Mouse (Mus musculus): ENCODE measurements around the gene Gm21954. TPM values are rescaled to one million over a fixed set of nuclear protein-coding genes. Genes with fewer than 3 reads are reported as not detected.

The Gm21954 gene
- total and polyA plus RNA-seq, 2 experiments, result not detected

DNA sequence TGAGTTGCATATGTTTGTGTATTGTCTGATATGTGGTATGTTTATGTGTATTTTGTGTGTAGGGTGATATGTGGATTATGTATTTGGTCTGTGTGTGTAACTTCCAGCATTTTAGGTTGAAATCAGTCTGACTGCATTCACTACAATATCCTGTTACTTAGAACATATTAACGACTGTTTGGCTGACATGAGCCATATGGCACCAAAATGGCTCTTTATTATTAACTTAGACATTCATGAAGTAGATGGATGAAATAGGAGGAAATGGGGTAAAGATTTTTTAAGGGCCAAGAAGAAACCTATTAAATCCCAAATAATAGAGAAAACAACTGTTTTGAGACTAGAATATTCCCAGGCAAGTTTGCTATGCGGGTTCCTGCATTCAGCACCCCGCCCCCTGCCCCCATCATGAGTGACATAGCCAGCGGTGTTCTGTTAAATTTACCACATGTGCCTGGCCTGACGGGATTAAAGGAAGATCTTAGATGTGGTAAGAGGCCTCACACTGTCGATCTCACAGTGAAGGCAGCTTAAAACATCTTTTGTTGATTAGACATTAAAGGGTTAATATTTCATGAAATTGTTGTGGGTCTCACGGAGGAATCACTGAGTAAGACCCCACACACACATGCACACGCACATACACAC, 51.5 kb downstream of the Gm21954 start:
- 69% methylated on average over 8 of the region's 8 CpGs for WGBS
- DNase-seq (ENCODE audit: extremely low read depth, low read depth, low spot score), result no peak

GRCm38 (mm10) chr3:55419334-55419733, 52.7 kb downstream of the Gm21954 start:
- DNase-seq (ENCODE audit: extremely low read depth, low read depth, low spot score), result no peak
- Histone ChIP-seq H3K9ac (ENCODE audit: low read depth, low read length) (no peak overlapping the region), H3K27ac (replicated peaks; ENCODE audit: insufficient read depth, low read depth, low read length) (no peak overlapping the region), H3K4me1 (ENCODE audit: control insufficient read depth, insufficient read depth, low read length) (no peaks in the 10 kb centered on the region), H3K27me3 (ENCODE audit: control insufficient read depth, insufficient read depth, low read length) (no peaks in the 10 kb centered on the region), H3K36me3 (ENCODE audit: control insufficient read depth, insufficient read depth, low read length) (no peaks in the 10 kb centered on the region), H3K79me2 (ENCODE audit: control insufficient read depth, insufficient read depth, low read length) (no peaks in the 10 kb centered on the region), H3K4me3 (ENCODE audit: insufficient read depth, low read depth, low read length) (no peak overlapping the region)
- TF ChIP-seq CTCF (IDR thresholded peaks at IDR 0.05; ENCODE audit: low read depth, low read length) (no peak), POLR2A (IDR thresholded peaks at IDR 0.05; ENCODE audit: extremely low read depth, insufficient read depth, low read length) (no peak)
- 57% methylated on average over 3 of the region's 3 CpGs for WGBS

More for the DNA sequence above, 51.5 kb downstream of the Gm21954 start:
- Histone ChIP-seq H3K4me3 (ENCODE audit: insufficient read depth, low read depth, low read length) (no peak overlapping the region), H3K79me2 (ENCODE audit: control insufficient read depth, insufficient read depth, low read length) (no peaks in the 10 kb centered on the region), H3K27ac (replicated peaks; ENCODE audit: insufficient read depth, low read depth, low read length) (no peak overlapping the region), H3K36me3 (ENCODE audit: control insufficient read depth, insufficient read depth, low read length) (no peaks in the 10 kb centered on the region), H3K4me1 (ENCODE audit: control insufficient read depth, insufficient read depth, low read length) (no peaks in the 10 kb centered on the region), H3K27me3 (ENCODE audit: control insufficient read depth, insufficient read depth, low read length) (no peaks in the 10 kb centered on the region), H3K9ac (ENCODE audit: low read depth, low read length) (no peak overlapping the region)
- TF ChIP-seq POLR2A (IDR thresholded peaks at IDR 0.05; ENCODE audit: extremely low read depth, insufficient read depth, low read length) (no peak), CTCF (IDR thresholded peaks at IDR 0.05; ENCODE audit: low read depth, low read length) (no peak)

GRCm38 (mm10) chr3:55418845-55419244, 53.2 kb downstream of the Gm21954 start:
- 76% methylated on average over 6 of the region's 6 CpGs for WGBS
- H3K4me1 ChIP-seq (ENCODE audit: control insufficient read depth, insufficient read depth, low read length), result no peaks in the 10 kb centered on the region
- H3K27me3 ChIP-seq (ENCODE audit: control insufficient read depth, insufficient read depth, low read length), result no peaks in the 10 kb centered on the region

GRCm38 (mm10) chr3:55415527-55415950, 56.5 kb downstream of the Gm21954 start:
- DNase-seq (ENCODE audit: extremely low read depth, low read depth, low spot score), result no peak
- Histone ChIP-seq H3K36me3 (ENCODE audit: control insufficient read depth, insufficient read depth, low read length) (no peaks in the 10 kb centered on the region), H3K9ac (ENCODE audit: low read depth, low read length) (no peak overlapping the region), H3K79me2 (ENCODE audit: control insufficient read depth, insufficient read depth, low read length) (no peaks in the 10 kb centered on the region), H3K27me3 (ENCODE audit: control insufficient read depth, insufficient read depth, low read length) (no peaks in the 10 kb centered on the region), H3K27ac (replicated peaks; ENCODE audit: insufficient read depth, low read depth, low read length) (no peak overlapping the region), H3K4me1 (ENCODE audit: control insufficient read depth, insufficient read depth, low read length) (no peaks in the 10 kb centered on the region), H3K4me3 (ENCODE audit: insufficient read depth, low read depth, low read length) (no peak overlapping the region)
- WGBS, result 30% methylated on average over 14 of the region's 14 CpGs
- no peak for TF ChIP-seq CTCF (IDR thresholded peaks at IDR 0.05; ENCODE audit: low read depth, low read length)
- no peak for TF ChIP-seq POLR2A (IDR thresholded peaks at IDR 0.05; ENCODE audit: extremely low read depth, insufficient read depth, low read length)

More at GRCm38 (mm10) chr3:55418845-55419244, 53.2 kb downstream of the Gm21954 start:
- H3K36me3 ChIP-seq (ENCODE audit: control insufficient read depth, insufficient read depth, low read length), result no peaks in the 10 kb centered on the region
- no peak for DNase-seq (ENCODE audit: extremely low read depth, low read depth, low spot score)
- no peak overlapping the region for H3K9ac ChIP-seq (ENCODE audit: low read depth, low read length)
- H3K4me3 ChIP-seq (ENCODE audit: insufficient read depth, low read depth, low read length), result no peak overlapping the region
- H3K79me2 ChIP-seq (ENCODE audit: control insufficient read depth, insufficient read depth, low read length), result no peaks in the 10 kb centered on the region
- no peak overlapping the region for H3K27ac ChIP-seq (replicated peaks; ENCODE audit: insufficient read depth, low read depth, low read length)
- TF ChIP-seq POLR2A (IDR thresholded peaks at IDR 0.05; ENCODE audit: extremely low read depth, insufficient read depth, low read length) (no peak), CTCF (IDR thresholded peaks at IDR 0.05; ENCODE audit: low read depth, low read length) (no peak)

Other genes starting within 250 kb of the Gm21954 start
- gene Dclk1, start 229.8 kb downstream of the Gm21954 start, total RNA-seq (2014; rRNA removed), result 0.20 and 0.46 TPM in 2 replicates
- gene Dclk1, start 229.8 kb downstream of the Gm21954 start, polyA plus RNA-seq (2012; rRNA removed), result not detected in 2 replicates